Mouse (Mus musculus) E14TG2a.4 (cell line): Measurements from ENCODE around the gene Ldhb.

Experiments used
- CTCF ChIP-seq: conservative IDR thresholded peaks from 2 replicates; pipeline ENCODE4 v1.5.1; 2014; ENCODE audit warnings: low read length
- NANOG ChIP-seq: IDR thresholded peaks from 2 replicates; pipeline ENCODE4 v1.6.1; 2014; ENCODE audit warnings: borderline replicate concordance, low read length, mixed read lengths

DNA sequence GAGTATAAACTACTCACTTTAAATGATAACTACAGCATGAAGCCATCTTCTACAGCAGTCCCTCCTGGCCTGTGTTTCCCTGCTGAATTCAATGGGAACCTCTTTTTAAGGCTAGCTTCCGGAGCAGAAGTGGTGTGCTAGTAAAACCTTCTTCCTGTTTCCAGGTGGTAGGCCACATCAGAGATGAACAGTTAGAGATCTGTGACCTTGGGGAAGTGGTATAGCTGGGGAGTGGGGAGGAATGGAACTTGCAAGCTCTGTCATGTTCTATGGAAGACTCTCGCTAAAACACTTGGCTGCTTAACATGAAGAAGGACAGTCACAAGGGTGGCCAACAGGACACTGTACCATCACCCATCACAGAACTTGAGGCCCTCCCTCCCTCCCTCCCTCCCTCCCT is 54.4 kb downstream of the Ldhb start:
- TF ChIP-seq CTCF (no peak), NANOG (no peak)
